8 mouse cellular contexts compared by ENCODE assay signal in genomic region chr11:11115648-11116590, GRCm38 (mm10). TPM values are rescaled to one million over a fixed set of nuclear protein-coding genes. Genes with fewer than 3 reads are reported as not detected.
DNase-seq lines count a peak whose midpoint lies in the region; ATAC-seq lines count a peak whose summit lies in the region.

No protein-coding gene starts in this region.

- no peaks in the 10 kb centered on the region for H3K9me3 ChIP-seq in hindbrain, embryonic 14.5 days (ENCODE audit: control insufficient read depth, low read length)
- no peaks in the 10 kb centered on the region for H3K9me3 ChIP-seq in stomach, embryonic 14.5 days (ENCODE audit: control insufficient read depth, low read depth, low read length)

- 0 out of 2 replicates have a peak, but pooled peaks cover 17% of the 10 kb centered on the region for H3K4me1 ChIP-seq in hindbrain, embryonic 14.5 days (replicated peaks; ENCODE audit: control insufficient read depth, insufficient read depth, low read length)
- H3K4me1 ChIP-seq in stomach, embryonic 14.5 days (ENCODE audit: control insufficient read depth, insufficient read depth, low read length): no peaks in the 10 kb centered on the region; the same call in none of the 2 replicates

- H3K27ac ChIP-seq in hindbrain, embryonic 14.5 days: no peak overlapping the region
- H3K27ac ChIP-seq in stomach, embryonic 14.5 days (ENCODE audit: low read length): no peak overlapping the region

- ATAC-seq in hindbrain, embryonic 14.5 days (ENCODE audit: low FRiP score): peak; percentile 78
- ATAC-seq in megakaryocyte progenitor cell, adult 5-6 weeks (replicated peaks; ENCODE audit: poor library complexity): peak; percentile 38
- peak; percentile 73; the same call in 1 of the 2 replicates for ATAC-seq in stomach, embryonic 14.5 days (ENCODE audit: insufficient number of reproducible peaks, insufficient read depth, low FRiP score, low read depth)
- no peak for ATAC-seq in inflammation-experienced regulatory T-cells, adult 6 months

- peak overlapping the region; percentile 68 for H3K9ac ChIP-seq in hindbrain, embryonic 14.5 days
- H3K9ac ChIP-seq in stomach, embryonic 14.5 days (replicated peaks; ENCODE audit: low read depth, low read length): no peak overlapping the region; the same call in 1 of the 2 replicates

- DNase-seq in cerebellum, postnatal 4 days (ENCODE audit: low spot score in 2 of 2): peak; percentile 28 to 30
- DNase-seq in cerebellum, adult 8-10 months: no peak
- peak; percentile 14 for DNase-seq in thymus, postnatal 4 days
- DNase-seq in thymus, postnatal 14 days: no peak
- peak; percentile 46 for DNase-seq in hindbrain, embryonic 14.5 days (ENCODE audit: low spot score)

- 1% methylated on average over 84 of the region's 93 CpGs for WGBS in hindbrain, embryonic 14.5 days
- WGBS in stomach, embryonic 14.5 days: under 1% methylated on average over 92 of the region's 93 CpGs

- H3K27me3 ChIP-seq in hindbrain, embryonic 14.5 days (ENCODE audit: control insufficient read depth, insufficient read depth, low read length): peaks cover 62% of the 10 kb centered on the region
- H3K27me3 ChIP-seq in stomach, embryonic 14.5 days (ENCODE audit: control insufficient read depth, insufficient read depth, low read length): peaks cover 43% of the 10 kb centered on the region

- H3K4me2 ChIP-seq in hindbrain, embryonic 14.5 days (replicated peaks): peak overlapping the region; percentile 93
- peak overlapping the region; percentile 84 for H3K4me2 ChIP-seq in stomach, embryonic 14.5 days (replicated peaks; ENCODE audit: low read depth, low read length)

- no peaks in the 10 kb centered on the region for H3K36me3 ChIP-seq in hindbrain, embryonic 14.5 days (replicated peaks; ENCODE audit: control insufficient read depth, insufficient read depth)
- H3K36me3 ChIP-seq in stomach, embryonic 14.5 days (ENCODE audit: control insufficient read depth, insufficient read depth, low read length): no peaks in the 10 kb centered on the region

- H3K4me3 ChIP-seq in hindbrain, embryonic 14.5 days (replicated peaks; ENCODE audit: low read length): peak overlapping the region; percentile 59
- H3K4me3 ChIP-seq in stomach, embryonic 14.5 days (ENCODE audit: low read depth, low read length): peak overlapping the region; percentile 40

RNA-seq across cellular contexts. Expression of gene Vwc2, which starts 1.9 kb away (rescaled TPM):
- polyA plus RNA-seq in hindbrain, embryonic 14.5 days (2014; fragmentation: Nextera tagmentation; extraction: Ambion mirVana): 12.0 and 13.0 TPM in 2 replicates
- total RNA-seq in megakaryocyte progenitor cell, adult 5-6 weeks (2015): not detected in 2 replicates
- total RNA-seq in megakaryocyte progenitor cell, adult 5-6 weeks (2017): not detected in 2 replicates
- polyA plus RNA-seq in stomach, embryonic 14.5 days (2014; fragmentation: Nextera tagmentation; extraction: Ambion mirVana): 1.8 and 2.1 TPM in 2 replicates
- under 1 TPM; 0.13 to 0.34 (median 0.30) TPM for polyA plus RNA-seq in inflammation-experienced regulatory T-cells, adult 6 months (2017; shearing (Covaris generic))

Comparison
In these comparisons a context has a peak if more than half of its experiments do, and no peak if none do; other contexts are left out.
1. DNase-seq: peak in cerebellum, postnatal 4 days (2 of 2), thymus, postnatal 4 days (single experiment) and hindbrain, embryonic 14.5 days (single experiment); none in cerebellum, adult 8-10 months (single experiment) and thymus, postnatal 14 days (single experiment).